Mouse (Mus musculus) neural tube, embryonic 11.5 days (tissue): ENCODE measurements around the gene Ank. TPM values are rescaled to one million over a fixed set of nuclear protein-coding genes. Genes with fewer than 3 reads are reported as not detected.

Experiments used
- ATAC-seq: fragments of 200-750 bp; cut with Nextera tagmentation; 2 replicates; pipeline ENCODE4 v1.8.0; 2017; ENCODE audit warnings: moderate number of reproducible peaks, mild to moderate bottlenecking, moderate TSS enrichment, moderate library complexity; ENCODE audit not compliant: insufficient read depth, low FRiP score, low TSS enrichment
- DNase-seq: peaks from one replicate; pipeline ENCODE4 v3.0.0-alpha.2; 2015; ENCODE audit warnings: low spot score
- H3K27ac ChIP-seq: fragments of 300-500 bp; sonication (generic); 2 replicates; pipeline ENCODE4 v1.5.1; 2014; ENCODE audit warnings: low read depth, mild to moderate bottlenecking, low read length
- H3K27me3 ChIP-seq: fragments of 300-500 bp; sonication (generic); 2 replicates; pipeline ENCODE4 v1.6.1; 2014; ENCODE audit warnings: mild to moderate bottlenecking, low read length, mixed read lengths; ENCODE audit not compliant: control insufficient read depth, insufficient read depth
- H3K36me3 ChIP-seq: fragments of 300-500 bp; sonication (generic); 2 replicates; pipeline ENCODE4 v1.6.1; 2014; ENCODE audit warnings: mild to moderate bottlenecking, low read length, moderate library complexity, mixed read lengths; ENCODE audit not compliant: control insufficient read depth, insufficient read depth
- H3K4me1 ChIP-seq: fragments of 300-500 bp; sonication (generic); 2 replicates; pipeline ENCODE4 v1.6.1; 2014; ENCODE audit warnings: low read length, mixed read lengths; ENCODE audit not compliant: control insufficient read depth, insufficient read depth
- H3K4me2 ChIP-seq: fragments of 300-500 bp; sonication (generic); 2 replicates; pipeline ENCODE4 v1.6.1; 2014; ENCODE audit warnings: low read depth, mild to moderate bottlenecking, moderate library complexity
- H3K4me3 ChIP-seq: fragments of 300-500 bp; sonication (generic); 2 replicates; pipeline ENCODE4 v1.5.1; 2014; ENCODE audit warnings: low read depth, low read length
- H3K9ac ChIP-seq: fragments of 300-500 bp; sonication (generic); 2 replicates; pipeline ENCODE4 v1.6.1; 2014; ENCODE audit warnings: mild to moderate bottlenecking, low read length
- H3K9me3 ChIP-seq: fragments of 300-500 bp; sonication (generic); 2 replicates; pipeline ENCODE4 v1.6.1; 2016; ENCODE audit warnings: low read length; ENCODE audit not compliant: control insufficient read depth
- WGBS: fragments of 180-500 bp; shearing (Covaris S2); extraction: QIAGEN DNeasy Blood & Tissue Kit; methylation state at CpG from one replicate; pipeline ENCODE4 v1.1.7; 2014; 5-methylcytosine and 5-hydroxymethylcytosine counted together
- polyA plus RNA-seq: library from polyadenylated mRNA; unstranded; fragments of >200 nt; fragmentation: Nextera tagmentation; extraction: Ambion mirVana; gene quantifications from 2 replicates; pipeline ENCODE4 v1.2.1, GENCODE M21; 2014

The Ank gene
- polyA plus RNA-seq, 1 experiment from 2014 or later: 12.9 TPM

DNA sequence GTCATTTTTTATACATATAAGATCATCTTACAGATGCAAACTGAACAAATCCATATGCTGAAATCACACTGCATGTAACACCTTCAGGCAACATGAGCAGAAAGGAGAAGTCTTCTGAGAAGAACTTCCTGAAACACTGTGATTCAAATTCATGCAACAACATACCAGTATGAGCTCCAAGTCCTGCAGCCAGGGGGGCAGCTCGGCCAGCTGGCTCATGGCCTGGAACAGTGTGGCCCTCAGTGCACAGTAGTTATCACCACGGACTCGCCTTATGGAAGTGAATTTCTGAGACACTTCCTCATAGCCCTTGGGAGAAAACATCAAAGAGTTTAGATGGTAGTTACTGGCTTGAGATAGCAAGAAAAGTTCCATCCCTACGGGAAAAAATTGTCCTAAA, 149.7 kb downstream of the Ank start:
- no peaks in the 10 kb centered on the region for H3K9me3 ChIP-seq
- no peaks in the 10 kb centered on the region for H3K4me1 ChIP-seq
- H3K27me3 ChIP-seq: no peaks in the 10 kb centered on the region
- ATAC-seq (no peak), DNase-seq (no peak)
- 87% methylated on average over 4 of the region's 4 CpGs for WGBS
- no peak overlapping the region for H3K9ac ChIP-seq
- no peak overlapping the region for H3K4me2 ChIP-seq
- no peak overlapping the region for H3K27ac ChIP-seq
- H3K4me3 ChIP-seq: no peak overlapping the region
- H3K36me3 ChIP-seq: no peaks in the 10 kb centered on the region

DNA sequence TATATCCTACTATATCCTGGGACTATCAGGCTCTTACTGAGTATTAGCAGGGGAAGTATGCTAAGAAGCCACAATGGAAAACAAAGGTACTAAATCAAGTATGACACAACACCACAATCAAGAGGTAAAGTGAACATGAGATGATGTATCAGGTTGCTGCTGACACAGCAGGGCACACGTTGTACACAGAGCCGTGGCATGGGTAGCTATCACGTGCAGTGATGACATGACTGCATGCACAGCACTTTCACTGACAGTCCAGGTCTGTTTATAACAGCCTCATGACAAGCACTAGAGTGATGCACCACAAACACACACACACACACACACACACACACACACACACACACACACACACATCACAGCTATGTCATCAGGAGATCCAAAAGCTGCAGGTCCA, 150.8 kb downstream of the Ank start:
- no peak for ATAC-seq
- Histone ChIP-seq H3K4me1 (no peaks in the 10 kb centered on the region), H3K4me3 (no peak overlapping the region), H3K27ac (no peak overlapping the region), H3K36me3 (no peaks in the 10 kb centered on the region), H3K9me3 (no peaks in the 10 kb centered on the region), H3K9ac (no peak overlapping the region), H3K4me2 (no peak overlapping the region), H3K27me3 (no peaks in the 10 kb centered on the region)
- no peak for DNase-seq
- 82% methylated on average over 3 of the region's 3 CpGs for WGBS

DNA sequence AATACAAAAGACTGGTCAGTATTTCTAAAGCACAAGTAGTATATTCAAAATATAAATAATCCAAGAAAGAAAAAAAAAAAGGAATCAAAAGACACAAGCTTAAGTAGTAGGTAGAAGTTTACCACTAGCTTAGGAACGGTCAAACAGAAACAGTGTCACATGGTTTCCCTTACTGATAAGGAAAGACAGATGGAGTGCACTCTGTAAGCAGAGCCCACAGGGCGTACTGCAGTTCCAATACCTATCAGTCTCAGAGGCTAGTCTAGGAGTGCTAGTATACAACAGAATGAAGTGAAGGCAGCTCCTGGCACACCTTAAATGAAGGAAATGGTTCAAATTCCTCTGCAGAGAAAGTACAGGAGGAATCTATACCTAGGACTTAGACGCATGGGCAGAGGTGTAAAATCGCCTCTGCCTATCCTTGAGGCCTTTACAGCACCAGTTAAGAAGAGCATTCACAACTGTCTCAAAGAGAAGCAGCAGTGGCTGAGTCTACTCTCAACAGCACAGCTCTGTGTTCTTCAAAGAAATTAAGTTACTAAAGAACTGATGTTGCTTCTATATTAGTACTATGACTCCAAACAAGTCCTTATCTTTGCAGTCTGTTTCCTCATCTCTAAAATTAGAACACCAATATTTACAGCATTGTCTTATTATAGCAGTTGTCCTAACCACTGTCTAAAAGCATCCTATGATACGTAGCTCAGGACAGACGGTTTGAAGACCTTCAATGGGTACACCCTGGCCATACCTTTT, 152.5 kb downstream of the Ank start:
- Histone ChIP-seq H3K4me3 (no peak overlapping the region), H3K4me1 (no peaks in the 10 kb centered on the region), H3K9ac (no peak overlapping the region), H3K27ac (no peak overlapping the region), H3K27me3 (no peaks in the 10 kb centered on the region), H3K36me3 (peaks cover 3% of the 10 kb centered on the region; the same call in 1 of the 2 replicates), H3K9me3 (no peaks in the 10 kb centered on the region), H3K4me2 (no peak overlapping the region)
- ATAC-seq: no peak
- WGBS: 91% methylated on average over 6 of the region's 6 CpGs
- no peak for DNase-seq

DNA sequence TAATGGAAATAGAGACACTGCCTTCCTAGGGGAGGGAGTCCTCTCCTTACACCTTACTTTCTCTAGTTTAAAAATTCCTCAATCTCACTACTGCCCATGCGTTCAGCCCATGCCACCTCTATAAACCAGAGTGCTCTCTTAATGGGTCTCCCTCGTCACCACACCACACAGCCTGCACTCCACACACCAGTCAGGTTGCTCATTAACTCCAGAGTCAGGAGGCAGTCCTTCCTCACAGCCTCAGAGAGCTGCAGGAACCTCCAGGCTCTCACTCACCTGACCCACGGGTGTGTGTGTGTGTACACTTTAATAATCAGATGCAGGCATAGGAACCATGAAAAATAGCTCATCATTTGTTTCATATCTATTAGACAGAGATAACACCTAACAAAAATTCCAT, 153.2 kb downstream of the Ank start:
- DNase-seq (no peak), ATAC-seq (no peak)
- Histone ChIP-seq H3K4me1 (no peaks in the 10 kb centered on the region), H3K9me3 (no peaks in the 10 kb centered on the region), H3K27ac (no peak overlapping the region), H3K36me3 (peaks cover 3% of the 10 kb centered on the region; the same call in 1 of the 2 replicates), H3K4me2 (no peak overlapping the region), H3K27me3 (no peaks in the 10 kb centered on the region), H3K4me3 (no peak overlapping the region), H3K9ac (no peak overlapping the region)
- WGBS: 79% methylated on average over 3 of the region's 3 CpGs

DNA sequence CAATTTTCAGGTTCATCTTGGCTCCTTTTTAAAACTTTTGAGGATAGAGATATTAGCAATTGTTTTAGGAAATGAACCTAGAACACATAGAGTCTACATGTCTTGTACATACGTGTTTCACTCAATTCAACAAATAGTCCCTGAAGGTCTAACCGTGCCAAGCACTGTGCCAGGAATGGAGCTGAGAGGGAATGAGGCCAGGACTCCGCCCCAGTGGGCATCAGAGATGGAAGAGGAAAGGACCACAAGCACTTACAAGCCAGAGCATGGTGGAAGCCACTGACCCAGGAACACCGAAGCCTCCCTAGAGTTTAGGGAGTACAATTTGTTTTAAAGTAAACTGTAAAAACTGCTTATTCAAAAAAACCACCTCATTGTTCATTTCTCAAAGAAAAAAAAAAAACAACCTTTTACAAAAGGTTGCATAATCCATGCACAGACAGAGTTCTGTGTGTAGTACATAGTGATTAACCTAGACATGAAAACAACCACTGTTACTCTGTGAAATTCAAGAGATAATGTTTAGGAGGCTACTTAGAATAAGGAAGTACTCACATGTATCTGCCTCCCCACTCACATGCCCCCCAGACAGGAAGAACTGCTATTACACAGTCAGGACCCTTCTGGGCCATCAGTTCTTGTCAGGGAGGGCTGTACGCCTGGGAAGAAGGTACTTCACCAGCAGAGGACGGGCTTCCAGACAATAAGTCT, 154.2 kb downstream of the Ank start:
- Histone ChIP-seq H3K9me3 (no peaks in the 10 kb centered on the region), H3K4me3 (no peak overlapping the region), H3K4me1 (no peaks in the 10 kb centered on the region), H3K27me3 (no peaks in the 10 kb centered on the region), H3K9ac (no peak overlapping the region), H3K27ac (no peak overlapping the region), H3K36me3 (peaks cover 3% of the 10 kb centered on the region; the same call in 1 of the 2 replicates), H3K4me2 (no peak overlapping the region)
- WGBS: 89% methylated on average over 6 of the region's 6 CpGs
- ATAC-seq (no peak), DNase-seq (no peak)

DNA sequence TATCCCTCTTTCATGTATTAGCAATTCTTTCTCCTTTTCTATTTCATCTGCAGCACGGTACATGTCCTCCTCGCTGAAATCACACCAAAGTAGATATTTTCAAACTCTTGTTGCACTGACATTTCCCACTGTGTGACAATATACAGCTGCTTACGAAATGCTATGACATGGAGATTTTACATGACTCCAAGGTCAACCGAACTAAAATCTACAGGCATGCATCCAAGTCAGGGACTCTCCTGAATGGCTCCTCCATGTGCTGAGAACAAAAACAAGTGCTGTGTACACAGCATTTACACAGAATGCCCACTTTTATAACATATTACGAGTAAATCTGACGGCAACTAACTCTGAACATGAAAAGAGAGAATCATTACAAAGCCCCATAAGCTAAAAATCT, 156.8 kb downstream of the Ank start:
- no peaks in the 10 kb centered on the region for H3K4me1 ChIP-seq
- H3K36me3 ChIP-seq: peaks cover 3% of the 10 kb centered on the region; the same call in 1 of the 2 replicates
- H3K27ac ChIP-seq: no peak overlapping the region
- no peaks in the 10 kb centered on the region for H3K27me3 ChIP-seq
- H3K9me3 ChIP-seq: no peaks in the 10 kb centered on the region
- no peak for DNase-seq
- no peak overlapping the region for H3K4me2 ChIP-seq
- H3K4me3 ChIP-seq: no peak overlapping the region
- no peak overlapping the region for H3K9ac ChIP-seq
- WGBS: 95% methylated on average over 6 of the region's 6 CpGs
- no peak for ATAC-seq

DNA sequence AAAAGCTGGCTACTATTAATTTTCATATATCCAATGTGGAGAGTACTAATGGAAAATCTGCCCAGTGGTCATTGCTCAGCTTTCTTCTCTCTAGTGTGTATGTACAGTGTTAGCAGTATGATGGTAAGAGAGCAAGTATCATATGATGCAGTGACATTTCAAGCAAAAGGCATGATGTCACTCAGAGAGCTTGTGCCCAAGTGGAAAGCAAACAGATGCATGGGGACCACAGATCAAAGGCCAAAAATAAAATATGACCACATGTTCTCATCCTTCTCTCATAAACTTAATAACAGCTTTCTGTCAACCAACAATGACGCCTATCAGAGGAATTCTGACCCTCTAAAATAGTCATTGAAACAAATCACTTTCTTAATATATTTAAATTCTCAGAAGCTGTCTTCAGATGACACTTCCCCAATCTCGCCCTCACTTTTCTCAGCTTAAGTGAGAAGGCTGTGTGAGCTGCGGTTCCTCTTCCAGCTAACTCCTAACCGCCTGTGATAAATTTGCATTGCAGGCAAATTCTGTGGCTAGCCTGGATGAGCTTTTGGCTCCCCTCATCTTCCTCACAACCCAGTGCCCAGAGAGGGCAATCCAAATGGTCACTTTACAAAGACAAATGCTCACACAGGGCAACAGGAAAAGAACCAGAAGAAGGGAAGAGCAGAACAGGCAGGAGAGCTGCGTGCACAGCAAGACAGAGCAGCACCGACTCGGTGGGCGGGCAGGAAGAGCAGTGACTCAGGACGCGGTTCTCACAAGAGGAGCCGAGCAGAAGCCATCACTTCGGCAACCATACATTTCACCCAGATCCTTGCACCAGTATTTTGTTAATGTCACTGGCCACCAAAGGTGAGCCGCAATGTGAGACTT, 158.8 kb downstream of the Ank start:
- Histone ChIP-seq H3K4me3 (no peak overlapping the region), H3K27me3 (no peaks in the 10 kb centered on the region), H3K9me3 (no peaks in the 10 kb centered on the region), H3K4me2 (no peak overlapping the region), H3K4me1 (peaks cover 8% of the 10 kb centered on the region), H3K9ac (no peak overlapping the region), H3K27ac (no peak overlapping the region), H3K36me3 (peaks cover 3% of the 10 kb centered on the region; the same call in 1 of the 2 replicates)
- 89% methylated on average over 13 of the region's 13 CpGs for WGBS
- ATAC-seq (no peak), DNase-seq (no peak)

DNA sequence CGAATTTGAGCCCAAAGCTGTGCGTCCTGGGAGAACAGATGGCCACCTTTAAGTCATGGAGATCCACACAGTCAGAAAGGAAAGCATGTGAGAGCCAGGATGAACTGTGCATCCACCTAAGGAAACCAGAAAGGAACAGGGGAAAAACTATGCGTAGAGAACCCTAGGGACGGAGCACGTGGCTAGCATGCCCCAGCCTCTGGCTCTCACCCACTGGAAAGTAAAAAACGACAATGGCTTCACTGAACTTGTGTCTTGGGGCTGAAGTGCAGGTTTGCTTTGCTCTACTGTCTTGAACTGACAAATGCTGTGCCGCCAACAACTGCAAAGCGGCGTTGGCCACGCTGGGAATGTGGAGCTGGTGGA, 159.4 kb downstream of the Ank start:
- Histone ChIP-seq H3K27ac (no peak overlapping the region), H3K27me3 (no peaks in the 10 kb centered on the region), H3K36me3 (peaks cover 3% of the 10 kb centered on the region; the same call in 1 of the 2 replicates), H3K9ac (no peak overlapping the region), H3K4me2 (no peak overlapping the region), H3K9me3 (no peaks in the 10 kb centered on the region), H3K4me3 (no peak overlapping the region), H3K4me1 (peaks cover 8% of the 10 kb centered on the region)
- no peak for ATAC-seq
- no peak for DNase-seq
- WGBS: 95% methylated on average over 10 of the region's 10 CpGs
